Mouse (Mus musculus): ENCODE results near the gene Tubb2a. TPM values are rescaled to one million over a fixed set of nuclear protein-coding genes. Genes with fewer than 3 reads are reported as not detected.

Tubb2a gene
- polyA plus RNA-seq, 1 experiment = 304 TPM

DNA sequence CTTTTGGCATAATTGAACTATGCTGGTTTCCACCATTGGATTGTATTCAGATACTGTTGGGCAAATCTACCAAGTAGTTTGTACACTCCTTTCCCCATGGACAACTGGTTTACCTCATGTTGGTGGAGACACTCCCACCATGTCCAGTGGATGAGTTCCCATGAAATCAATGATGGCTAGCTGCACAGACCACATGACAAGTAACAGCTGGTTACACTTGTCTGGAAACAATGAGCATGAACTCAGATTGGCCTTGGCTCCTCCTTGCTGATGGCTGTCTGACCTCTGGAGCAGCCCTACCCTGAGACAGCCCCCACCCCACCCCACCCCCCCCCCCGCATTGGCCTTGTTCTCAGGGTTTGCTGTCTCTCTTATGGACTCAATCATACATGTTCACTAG lies 20.6 kb downstream of the Tubb2a start:
- H3K4me3 ChIP-seq (ENCODE audit: insufficient read depth, poor library complexity, severe bottlenecking) = no peak overlapping the region
- H3K79me2 ChIP-seq (ENCODE audit: control insufficient read depth, insufficient read depth) = no peaks in the 10 kb centered on the region
- no peaks in the 10 kb centered on the region for H3K27me3 ChIP-seq (ENCODE audit: control insufficient read depth, insufficient read depth, insufficient read length)
- no peaks in the 10 kb centered on the region for H3K79me3 ChIP-seq (ENCODE audit: low read depth)
- TF ChIP-seq MYOG (IDR thresholded peaks at IDR 0.05; ENCODE audit: control insufficient read depth, extremely low read depth, insufficient read length) = no peak
- TF ChIP-seq USF1 (IDR thresholded peaks at IDR 0.05; ENCODE audit: low read depth) = no peak
- TF ChIP-seq MYOD1 (IDR thresholded peaks at IDR 0.05; ENCODE audit: control insufficient read depth, insufficient read length, low read depth) = no peak
- no peak for TF ChIP-seq CTCF (IDR thresholded peaks at IDR 0.05; ENCODE audit: control insufficient read depth, insufficient read depth, insufficient read length)
- no peak for TF ChIP-seq CEBPB (IDR thresholded peaks at IDR 0.05; ENCODE audit: low read depth)
- H3ac ChIP-seq (ENCODE audit: control insufficient read depth, insufficient read length, low read depth) = no peak overlapping the region
- H3K36me3 ChIP-seq (ENCODE audit: control insufficient read depth, insufficient read depth) = no peaks in the 10 kb centered on the region

DNA sequence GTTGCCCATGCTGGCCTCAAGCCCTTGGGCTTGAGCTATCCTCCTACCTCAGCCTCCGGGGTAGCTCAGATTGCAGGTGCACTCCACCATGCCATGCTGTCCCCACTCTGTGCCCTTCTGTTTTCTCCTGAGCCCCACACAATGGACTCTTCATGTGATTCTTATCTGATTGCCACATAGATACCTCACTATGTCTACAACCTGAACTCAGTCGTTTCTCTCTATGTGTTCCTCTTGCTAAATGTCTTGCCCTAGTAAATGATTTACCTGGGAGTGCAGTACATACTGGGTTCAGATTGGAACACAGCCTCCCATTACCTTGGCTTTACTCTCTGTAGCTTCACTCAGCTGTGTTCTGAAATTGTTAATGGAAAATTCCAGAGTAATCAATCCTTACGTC lies 22.8 kb downstream of the Tubb2a start:
- Histone ChIP-seq H3K27me3 (ENCODE audit: control insufficient read depth, insufficient read depth, insufficient read length) (no peaks in the 10 kb centered on the region), H3K79me3 (ENCODE audit: low read depth) (no peaks in the 10 kb centered on the region), H3K79me2 (ENCODE audit: control insufficient read depth, insufficient read depth) (no peaks in the 10 kb centered on the region), H3K4me3 (ENCODE audit: insufficient read depth, poor library complexity, severe bottlenecking) (no peak overlapping the region), H3K36me3 (ENCODE audit: control insufficient read depth, insufficient read depth) (no peaks in the 10 kb centered on the region), H3ac (ENCODE audit: control insufficient read depth, insufficient read length, low read depth) (no peak overlapping the region)
- TF ChIP-seq CTCF (IDR thresholded peaks at IDR 0.05; ENCODE audit: control insufficient read depth, insufficient read depth, insufficient read length) (no peak), FOSL1 (IDR thresholded peaks at IDR 0.05; ENCODE audit: insufficient read depth, low read length, poor library complexity, severe bottlenecking) (no peak), MYOD1 (IDR thresholded peaks at IDR 0.05; ENCODE audit: control insufficient read depth, insufficient read length, low read depth) (no peak), CEBPB (IDR thresholded peaks at IDR 0.05; ENCODE audit: low read depth) (no peak), MYOG (IDR thresholded peaks at IDR 0.05; ENCODE audit: control insufficient read depth, extremely low read depth, insufficient read length) (no peak), USF1 (IDR thresholded peaks at IDR 0.05; ENCODE audit: low read depth) (no peak), MAX (IDR thresholded peaks at IDR 0.05) (no peak)

DNA sequence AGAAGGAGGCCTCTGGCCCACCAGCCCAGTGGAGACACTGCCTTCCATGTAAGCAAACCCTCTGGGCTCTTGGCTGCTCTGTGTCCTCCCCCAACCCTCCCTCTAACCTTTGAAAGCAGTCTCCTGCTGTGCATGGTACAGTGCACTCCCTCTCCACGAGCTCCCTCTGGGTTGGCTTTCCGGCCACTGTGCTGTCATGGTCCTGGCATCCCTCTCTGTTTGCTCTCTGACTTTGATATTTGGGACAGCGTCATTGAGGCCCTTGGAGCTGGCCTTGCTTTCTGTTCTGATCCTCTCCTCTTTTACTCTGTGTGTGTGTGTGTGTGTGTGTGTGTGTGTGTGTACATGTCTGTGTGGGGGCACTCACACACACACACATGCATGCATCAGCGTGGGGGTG lies 23.4 kb downstream of the Tubb2a start:
- TF ChIP-seq MYOD1 (IDR thresholded peaks at IDR 0.05; ENCODE audit: control insufficient read depth, insufficient read length, low read depth) (no peak), FOSL1 (IDR thresholded peaks at IDR 0.05; ENCODE audit: insufficient read depth, low read length, poor library complexity, severe bottlenecking) (no peak), CEBPB (IDR thresholded peaks at IDR 0.05; ENCODE audit: low read depth) (no peak), MAX (IDR thresholded peaks at IDR 0.05) (no peak), USF1 (IDR thresholded peaks at IDR 0.05; ENCODE audit: low read depth) (no peak), MYOG (IDR thresholded peaks at IDR 0.05; ENCODE audit: control insufficient read depth, extremely low read depth, insufficient read length) (no peak), CTCF (IDR thresholded peaks at IDR 0.05; ENCODE audit: control insufficient read depth, insufficient read depth, insufficient read length) (no peak)
- no peaks in the 10 kb centered on the region for H3K27me3 ChIP-seq (ENCODE audit: control insufficient read depth, insufficient read depth, insufficient read length)
- no peaks in the 10 kb centered on the region for H3K79me2 ChIP-seq (ENCODE audit: control insufficient read depth, insufficient read depth)
- H3K36me3 ChIP-seq (ENCODE audit: control insufficient read depth, insufficient read depth) = no peaks in the 10 kb centered on the region
- no peak overlapping the region for H3ac ChIP-seq (ENCODE audit: control insufficient read depth, insufficient read length, low read depth)
- no peaks in the 10 kb centered on the region for H3K79me3 ChIP-seq (ENCODE audit: low read depth)
- H3K4me3 ChIP-seq (ENCODE audit: insufficient read depth, poor library complexity, severe bottlenecking) = no peak overlapping the region

DNA sequence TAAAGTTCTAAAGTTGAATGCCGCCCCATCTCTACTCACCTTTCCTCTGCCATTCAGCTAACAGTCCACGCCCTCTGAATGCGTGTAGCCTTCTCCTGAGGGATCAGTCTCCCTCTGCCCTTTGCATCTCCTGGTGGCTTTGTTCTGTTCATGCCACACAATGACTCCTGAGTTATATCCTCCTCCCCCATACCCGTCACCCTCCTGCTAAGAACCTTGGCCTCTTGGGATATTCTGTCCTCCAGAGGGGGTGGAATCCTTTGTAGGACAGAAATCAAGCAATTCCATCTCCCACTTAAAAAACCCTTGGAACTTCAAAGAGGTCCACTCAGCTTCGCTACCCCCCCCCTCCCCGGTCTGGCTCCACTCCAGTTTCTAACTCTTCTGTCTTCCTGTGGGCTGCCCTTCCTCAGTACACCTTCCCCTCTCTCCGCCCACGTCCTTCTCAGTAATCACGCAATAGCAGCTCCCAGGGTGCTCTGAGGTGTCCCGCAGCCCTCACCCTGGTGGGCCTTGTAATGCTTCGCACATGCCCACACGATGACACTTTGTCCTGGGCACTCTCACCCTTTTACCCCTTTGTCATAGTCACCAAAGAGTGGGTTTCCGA lies 24.0 kb downstream of the Tubb2a start:
- TF ChIP-seq MYOG (IDR thresholded peaks at IDR 0.05; ENCODE audit: control insufficient read depth, extremely low read depth, insufficient read length) (no peak), MAX (IDR thresholded peaks at IDR 0.05) (no peak), USF1 (IDR thresholded peaks at IDR 0.05; ENCODE audit: low read depth) (no peak), CTCF (IDR thresholded peaks at IDR 0.05; ENCODE audit: control insufficient read depth, insufficient read depth, insufficient read length) (no peak), FOSL1 (IDR thresholded peaks at IDR 0.05; ENCODE audit: insufficient read depth, low read length, poor library complexity, severe bottlenecking) (no peak), MYOD1 (IDR thresholded peaks at IDR 0.05; ENCODE audit: control insufficient read depth, insufficient read length, low read depth) (no peak), CEBPB (IDR thresholded peaks at IDR 0.05; ENCODE audit: low read depth) (no peak)
- no peaks in the 10 kb centered on the region for H3K36me3 ChIP-seq (ENCODE audit: control insufficient read depth, insufficient read depth)

DNA sequence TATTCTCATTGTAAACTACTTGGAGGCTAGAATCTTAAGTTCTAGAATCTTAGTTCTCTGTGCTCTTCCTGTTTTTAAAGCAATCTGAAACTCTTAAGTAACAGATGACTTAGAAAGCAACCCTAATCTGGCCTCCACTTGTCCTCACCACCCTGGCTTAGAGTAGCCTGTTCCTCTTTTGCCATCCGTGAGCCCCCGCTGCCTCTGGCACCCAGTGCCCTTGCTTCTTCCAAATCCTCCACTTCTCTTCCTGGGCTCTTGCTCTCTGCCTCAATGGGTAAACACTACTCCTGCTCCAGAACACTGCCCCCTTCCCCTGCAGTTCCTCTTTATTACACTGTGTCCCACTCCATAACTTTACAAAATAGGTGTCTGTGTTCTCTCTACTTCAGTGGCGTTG lies 26.1 kb downstream of the Tubb2a start:
- H3ac ChIP-seq (ENCODE audit: control insufficient read depth, insufficient read length, low read depth) = no peak overlapping the region
- no peaks in the 10 kb centered on the region for H3K27me3 ChIP-seq (ENCODE audit: control insufficient read depth, insufficient read depth, insufficient read length)
- no peak overlapping the region for H3K4me3 ChIP-seq (ENCODE audit: insufficient read depth, poor library complexity, severe bottlenecking)
- no peaks in the 10 kb centered on the region for H3K79me3 ChIP-seq (ENCODE audit: low read depth)
- no peak for TF ChIP-seq USF1 (IDR thresholded peaks at IDR 0.05; ENCODE audit: low read depth)
- no peak for TF ChIP-seq MAX (IDR thresholded peaks at IDR 0.05)
- no peak for TF ChIP-seq CTCF (IDR thresholded peaks at IDR 0.05; ENCODE audit: control insufficient read depth, insufficient read depth, insufficient read length)
- no peak for TF ChIP-seq MYOD1 (IDR thresholded peaks at IDR 0.05; ENCODE audit: control insufficient read depth, insufficient read length, low read depth)
- no peak for TF ChIP-seq MYOG (IDR thresholded peaks at IDR 0.05; ENCODE audit: control insufficient read depth, extremely low read depth, insufficient read length)
- TF ChIP-seq FOSL1 (IDR thresholded peaks at IDR 0.05; ENCODE audit: insufficient read depth, low read length, poor library complexity, severe bottlenecking) = no peak
- TF ChIP-seq CEBPB (IDR thresholded peaks at IDR 0.05; ENCODE audit: low read depth) = no peak
- H3K36me3 ChIP-seq (ENCODE audit: control insufficient read depth, insufficient read depth) = no peaks in the 10 kb centered on the region
- no peaks in the 10 kb centered on the region for H3K79me2 ChIP-seq (ENCODE audit: control insufficient read depth, insufficient read depth)

More for the DNA sequence above, 24.0 kb downstream of the Tubb2a start:
- H3K4me3 ChIP-seq (ENCODE audit: insufficient read depth, poor library complexity, severe bottlenecking) = no peak overlapping the region
- H3K27me3 ChIP-seq (ENCODE audit: control insufficient read depth, insufficient read depth, insufficient read length) = no peaks in the 10 kb centered on the region
- H3ac ChIP-seq (ENCODE audit: control insufficient read depth, insufficient read length, low read depth) = no peak overlapping the region
- no peaks in the 10 kb centered on the region for H3K79me2 ChIP-seq (ENCODE audit: control insufficient read depth, insufficient read depth)
- no peaks in the 10 kb centered on the region for H3K79me3 ChIP-seq (ENCODE audit: low read depth)

DNA sequence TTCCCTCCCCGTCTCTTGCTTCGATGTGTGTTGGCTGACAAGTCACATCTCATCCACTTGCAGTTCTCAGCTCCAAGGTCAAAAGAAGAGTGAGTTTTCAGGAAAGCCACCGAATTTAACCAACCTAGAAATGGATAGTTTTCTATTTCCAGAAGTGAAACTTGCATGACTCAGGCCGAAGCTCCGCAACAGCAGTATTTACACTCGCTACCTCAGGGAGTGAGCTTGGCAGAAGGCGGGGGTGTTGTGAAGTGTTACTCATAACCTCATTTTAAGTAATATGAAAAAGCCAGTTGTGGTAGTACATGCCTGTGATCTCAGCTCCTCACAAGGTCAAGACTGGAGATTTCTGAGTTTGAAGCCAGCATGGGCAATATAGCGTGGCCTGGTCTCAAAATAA lies 27.3 kb downstream of the Tubb2a start:
- Histone ChIP-seq H3K4me3 (ENCODE audit: insufficient read depth, poor library complexity, severe bottlenecking) (no peak overlapping the region), H3K36me3 (ENCODE audit: control insufficient read depth, insufficient read depth) (no peaks in the 10 kb centered on the region), H3K79me2 (ENCODE audit: control insufficient read depth, insufficient read depth) (no peaks in the 10 kb centered on the region), H3K79me3 (ENCODE audit: low read depth) (no peaks in the 10 kb centered on the region), H3K27me3 (ENCODE audit: control insufficient read depth, insufficient read depth, insufficient read length) (no peaks in the 10 kb centered on the region), H3ac (ENCODE audit: control insufficient read depth, insufficient read length, low read depth) (no peak overlapping the region)
- no peak for TF ChIP-seq MYOD1 (IDR thresholded peaks at IDR 0.05; ENCODE audit: control insufficient read depth, insufficient read length, low read depth)
- no peak for TF ChIP-seq MYOG (IDR thresholded peaks at IDR 0.05; ENCODE audit: control insufficient read depth, extremely low read depth, insufficient read length)
- TF ChIP-seq CEBPB (IDR thresholded peaks at IDR 0.05; ENCODE audit: low read depth) = no peak
- TF ChIP-seq USF1 (IDR thresholded peaks at IDR 0.05; ENCODE audit: low read depth) = no peak
- no peak for TF ChIP-seq FOSL1 (IDR thresholded peaks at IDR 0.05; ENCODE audit: insufficient read depth, low read length, poor library complexity, severe bottlenecking)

All from C2C12 (cell line).